Mouse (Mus musculus) forebrain, embryonic 11.5 days (tissue): Measurements from ENCODE around the gene Sat2. TPM values are rescaled to one million over a fixed set of nuclear protein-coding genes. Genes with fewer than 3 reads are reported as not detected.

ENCODE experiments used
- ATAC-seq: fragments of 200-750 bp; cut with Nextera tagmentation; replicated peaks from 2 replicates; pipeline ENCODE4 v1.8.0; 2017; ENCODE audit warnings: moderate TSS enrichment; ENCODE audit not compliant: low FRiP score
- DNase-seq: peaks from one replicate; pipeline ENCODE4 v3.0.0-alpha.2; 2017; ENCODE audit warnings: low spot score
- H3K27ac ChIP-seq: fragments of 300-500 bp; sonication (generic); 2 replicates; pipeline ENCODE4 v1.5.1; 2014; ENCODE audit warnings: low read depth, low read length
- H3K27me3 ChIP-seq: fragments of 300-500 bp; sonication (generic); 2 replicates; pipeline ENCODE4 v1.6.1; 2014; ENCODE audit warnings: mild to moderate bottlenecking, low read length, mixed read lengths; ENCODE audit not compliant: control insufficient read depth, insufficient read depth
- H3K36me3 ChIP-seq: fragments of 300-500 bp; sonication (generic); 2 replicates; pipeline ENCODE4 v1.6.1; 2014; ENCODE audit warnings: mild to moderate bottlenecking, low read length, moderate library complexity, mixed read lengths; ENCODE audit not compliant: control insufficient read depth, insufficient read depth
- H3K4me1 ChIP-seq: fragments of 300-500 bp; sonication (generic); replicated peaks from 2 replicates; pipeline ENCODE4 v1.6.1; 2014; ENCODE audit warnings: low read length, mixed read lengths; ENCODE audit not compliant: control insufficient read depth, insufficient read depth
- H3K4me2 ChIP-seq: fragments of 300-500 bp; sonication (generic); 2 replicates; pipeline ENCODE4 v1.6.1; 2014; ENCODE audit warnings: low read depth, mild to moderate bottlenecking, low read length, moderate library complexity, mixed read lengths; ENCODE audit not compliant: severe bottlenecking
- H3K4me3 ChIP-seq: fragments of 300-500 bp; sonication (generic); 2 replicates; pipeline ENCODE4 v1.5.1; 2014; ENCODE audit warnings: low read depth, low read length
- H3K9ac ChIP-seq: fragments of 300-500 bp; sonication (generic); 2 replicates; pipeline ENCODE4 v1.6.1; 2014; ENCODE audit warnings: low read length
- H3K9me3 ChIP-seq: fragments of 300-500 bp; sonication (generic); 2 replicates; pipeline ENCODE4 v1.6.1; 2016; ENCODE audit warnings: low read length, mixed read lengths; ENCODE audit not compliant: control insufficient read depth
- WGBS: fragments of 180-500 bp; shearing (Covaris S2); extraction: QIAGEN DNeasy Blood & Tissue Kit; methylation state at CpG from one replicate; pipeline ENCODE4 v1.1.7; 2014; 5-methylcytosine and 5-hydroxymethylcytosine counted together
- microRNA counts: library from miRNA; unstranded; fragments of <30 nt; microRNA quantifications from one replicate; lab custom pipeline; 2015
- microRNA-seq: library from miRNA; unstranded; fragments of <30 nt; microRNA quantifications from one replicate; pipeline ENCODE4, GENCODE M21; 2016; ENCODE audit not compliant: insufficient number of aligned reads
- polyA plus RNA-seq: library from polyadenylated mRNA; unstranded; fragments of >200 nt; fragmentation: Nextera tagmentation; extraction: Ambion mirVana; gene quantifications from 2 replicates; pipeline ENCODE4 v1.2.1, GENCODE M21; 2014

Gene Sat2
- polyA plus RNA-seq, 1 experiment from 2014 or later, result 17.7 TPM

DNA sequence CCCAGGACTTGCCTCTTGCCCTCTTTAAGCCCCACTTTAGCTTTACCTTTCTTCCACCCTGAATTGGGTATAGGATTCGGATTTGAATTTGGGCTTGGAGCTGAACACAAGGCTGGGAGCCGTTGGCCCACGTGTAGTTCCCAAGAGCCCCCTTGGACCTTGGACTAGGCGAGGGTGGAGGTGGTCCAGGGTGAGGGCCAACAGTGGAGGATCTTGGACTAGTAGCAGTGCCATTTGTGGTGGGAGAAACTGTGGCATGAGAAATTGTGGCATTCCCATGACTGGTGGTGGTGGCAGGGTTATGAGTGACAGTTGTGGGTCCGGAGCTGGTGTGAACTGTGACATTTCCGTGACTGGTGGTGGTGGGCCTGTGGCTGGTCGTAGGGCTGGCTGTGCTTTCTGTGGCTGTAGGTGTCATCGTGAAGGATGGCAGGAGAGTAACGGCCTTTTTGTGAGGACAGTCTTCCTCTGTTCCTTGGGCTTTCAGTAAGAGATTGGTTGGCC, 43.7 kb downstream of the Sat2 start:
- 80% methylated on average over 9 of the region's 9 CpGs for WGBS
- Histone ChIP-seq H3K27me3 (no peaks in the 10 kb centered on the region), H3K4me2 (no peak overlapping the region), H3K9me3 (no peaks in the 10 kb centered on the region), H3K9ac (no peak overlapping the region), H3K36me3 (peaks cover 40% of the 10 kb centered on the region), H3K4me3 (no peak overlapping the region), H3K4me1 (peaks cover 17% of the 10 kb centered on the region; the same call in 1 of the 2 replicates), H3K27ac (no peak overlapping the region)
- DNase-seq (no peak), ATAC-seq (no peak)

DNA sequence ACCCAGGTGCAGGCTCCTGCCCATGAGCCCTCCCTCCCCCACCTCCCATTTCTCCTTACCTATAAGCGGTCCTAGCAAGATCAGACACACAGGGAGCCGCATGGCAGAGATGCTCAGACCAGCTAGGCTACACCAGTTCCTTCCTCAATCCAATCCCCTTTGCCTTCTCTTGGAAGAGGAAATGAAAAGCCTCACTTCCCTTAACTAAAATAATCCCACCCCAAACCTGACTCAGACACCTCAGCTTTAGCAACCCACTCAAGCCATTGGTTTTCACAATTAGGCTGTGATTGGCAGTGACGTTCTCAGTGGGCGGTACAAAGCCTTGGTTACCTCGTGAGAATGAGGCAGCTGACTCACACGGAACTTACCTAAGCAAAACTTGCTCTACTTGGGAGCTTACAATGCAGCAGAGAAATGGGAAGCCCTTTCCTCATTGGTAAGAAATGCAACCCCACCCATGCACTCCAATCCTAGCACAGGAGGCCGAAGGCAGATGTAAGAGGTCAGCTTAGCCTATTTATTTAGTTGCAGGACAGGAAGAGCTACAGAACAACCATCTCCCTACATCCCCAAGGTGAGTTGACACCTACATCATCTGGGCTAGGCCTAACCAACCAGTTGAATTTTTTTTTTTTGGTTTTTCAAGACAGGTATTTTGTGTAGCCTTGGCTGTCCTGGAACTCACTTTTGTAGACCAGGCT, 44.3 kb downstream of the Sat2 start, which contains the start of gene Cd68:
TSS of gene Cd68 (minus strand) at position 193 of the 704 bp plus-strand sequence.
- Histone ChIP-seq H3K36me3 (peaks cover 40% of the 10 kb centered on the region), H3K9ac (no peak within 1 kb of the TSS)

DNA sequence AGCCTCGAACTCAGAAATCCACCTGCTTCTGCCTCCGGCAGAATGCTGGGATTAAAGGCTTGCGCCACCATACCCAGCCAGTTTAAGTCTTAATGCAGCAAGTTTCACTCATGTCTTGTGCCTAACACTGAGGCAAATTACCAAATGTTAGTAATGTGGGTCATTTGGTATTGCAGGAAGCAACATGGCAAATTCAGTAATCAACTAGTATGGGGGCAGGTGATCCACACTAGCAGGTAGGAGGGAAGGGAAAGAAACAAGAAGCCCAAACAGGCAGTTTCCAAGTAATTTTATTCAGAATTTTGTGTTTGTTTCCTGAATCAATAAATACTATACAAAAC, 44.8 kb downstream of the Sat2 start:
- no peaks in the 10 kb centered on the region for H3K9me3 ChIP-seq
- 83% methylated on average over 3 of the region's 3 CpGs for WGBS
- no peak overlapping the region for H3K9ac ChIP-seq
- DNase-seq (no peak), ATAC-seq (no peak)
- no peak overlapping the region for H3K4me2 ChIP-seq
- peaks cover 40% of the 10 kb centered on the region for H3K36me3 ChIP-seq
- no peak overlapping the region for H3K27ac ChIP-seq
- peaks cover 13% of the 10 kb centered on the region; the same call in 1 of the 2 replicates for H3K4me1 ChIP-seq
- no peaks in the 10 kb centered on the region for H3K27me3 ChIP-seq
- no peak overlapping the region for H3K4me3 ChIP-seq

More for the DNA sequence above, 44.3 kb downstream of the Sat2 start, which contains the start of gene Cd68:
- Histone ChIP-seq H3K27me3 (no peaks in the 10 kb centered on the region), H3K27ac (no peak within 1 kb of the TSS), H3K9me3 (no peaks in the 10 kb centered on the region), H3K4me2 (peak within 1 kb of the TSS; percentile 12; the same call in 1 of the 2 replicates), H3K4me3 (no peak within 1 kb of the TSS), H3K4me1 (peaks cover 17% of the 10 kb centered on the region; the same call in 1 of the 2 replicates)
- DNase-seq (no peak), ATAC-seq (no peak)
- WGBS, result 35% methylated on average over 7 of the region's 7 CpGs

GRCm38 (mm10) chr11:69670786-69671725, 49.2 kb downstream of the Sat2 start:
- no peaks in the 10 kb centered on the region for H3K27me3 ChIP-seq
- peak; percentile 98 for DNase-seq
- H3K9me3 ChIP-seq, result no peaks in the 10 kb centered on the region
- WGBS, result under 1% methylated on average over 61 of the region's 61 CpGs
- H3K27ac ChIP-seq, result peak overlapping the region; percentile 94
- peak overlapping the region; percentile 100 for H3K9ac ChIP-seq
- H3K4me3 ChIP-seq, result peak overlapping the region; percentile 100
- H3K36me3 ChIP-seq, result peaks cover 33% of the 10 kb centered on the region
- ATAC-seq, result peak; percentile 73
- H3K4me2 ChIP-seq, result peak overlapping the region; percentile 97
- peaks cover 11% of the 10 kb centered on the region; the same call in 1 of the 2 replicates for H3K4me1 ChIP-seq

- WGBS, result under 1% methylated on average over 43 of the region's 43 CpGs
- Histone ChIP-seq H3K4me2 (peak overlapping the region; percentile 97), H3K36me3 (peaks cover 27% of the 10 kb centered on the region), H3K4me3 (peak overlapping the region; percentile 100), H3K9me3 (no peaks in the 10 kb centered on the region), H3K27ac (peak overlapping the region; percentile 94), H3K27me3 (no peaks in the 10 kb centered on the region), H3K9ac (peak overlapping the region; percentile 100), H3K4me1 (peaks cover 11% of the 10 kb centered on the region; the same call in 1 of the 2 replicates)
- peak; percentile 5; the same call in 1 of the 2 replicates for ATAC-seq
- no peak for DNase-seq
Observed at GRCm38 (mm10) chr11:69671726-69672124, 49.9 kb downstream of the Sat2 start.

GRCm38 (mm10) chr11:69672211-69672706, 50.4 kb downstream of the Sat2 start, which contains the start of gene Eif4a1:
Gene Eif4a1 (minus strand): TSS chr11:69672423.
- peak within 1 kb of the TSS; percentile 97 for H3K4me2 ChIP-seq
- peaks cover 11% of the 10 kb centered on the region; the same call in 1 of the 2 replicates for H3K4me1 ChIP-seq
- peak; percentile 97 for ATAC-seq
- peak within 1 kb of the TSS; percentile 100 for H3K9ac ChIP-seq
- no peaks in the 10 kb centered on the region for H3K27me3 ChIP-seq
- H3K27ac ChIP-seq, result peak within 1 kb of the TSS; percentile 94
- no peaks in the 10 kb centered on the region for H3K9me3 ChIP-seq
- peaks cover 27% of the 10 kb centered on the region for H3K36me3 ChIP-seq
- 0% methylated on average over 36 of the region's 36 CpGs for WGBS
- peak; percentile 99 for DNase-seq
- peak within 1 kb of the TSS; percentile 100 for H3K4me3 ChIP-seq

MicroRNAs within 50 kb of the gene (microRNA counts, 519-probe panel; counts per million panel counts)
- microRNA mmu-miR-1934 (lab: Ali Mortazavi, UCI) (31.2 counts per million), microRNA mmu-miR-467f (lab: Ali Mortazavi, UCI) (551 counts per million, percentile 0 among the panel's probes with 10 or more counts)

Small RNAs within 50 kb of the gene (microRNA-seq; reads per million reads assigned to microRNA genes)
- gene Mir1934, result 5.0 reads per million
- not detected for gene Mir467f

Other genes starting within 250 kb of the Sat2 start
- 105 and 109 TPM in 2 replicates for gene Naa38, start 226.5 kb upstream of the Sat2 start, polyA plus RNA-seq
- 43.7 and 44.4 TPM in 2 replicates for gene Cyb5d1, start 226.4 kb upstream of the Sat2 start, polyA plus RNA-seq
- gene Tmem88, start 223.8 kb upstream of the Sat2 start, polyA plus RNA-seq, result 15.6 and 18.5 TPM in 2 replicates
- gene Kdm6b, start 208.3 kb upstream of the Sat2 start, polyA plus RNA-seq, result 40.9 and 41.0 TPM in 2 replicates
- 2.1 and 2.6 TPM in 2 replicates for gene Dnah2, start 72.9 kb upstream of the Sat2 start, polyA plus RNA-seq
- gene Efnb3, start 61.8 kb upstream of the Sat2 start, polyA plus RNA-seq, result 13.1 and 14.9 TPM in 2 replicates
- gene Wrap53, start 41.8 kb upstream of the Sat2 start, polyA plus RNA-seq, result 39.3 and 44.1 TPM in 2 replicates
- gene Trp53, start 41.7 kb upstream of the Sat2 start, polyA plus RNA-seq, result 168 and 175 TPM in 2 replicates
- 9.3 and 12.6 TPM in 2 replicates for gene Atp1b2, start 16.1 kb upstream of the Sat2 start, polyA plus RNA-seq
- not detected in 2 replicates for gene Shbg, start 4.1 kb upstream of the Sat2 start, polyA plus RNA-seq
- gene Fxr2, start 11.0 kb downstream of the Sat2 start, polyA plus RNA-seq, result 33.6 and 44.1 TPM in 2 replicates
- not detected in 2 replicates for gene Sox15, start 33.3 kb downstream of the Sat2 start, polyA plus RNA-seq
- 39.0 TPM in 2 replicates for gene Mpdu1, start 40.6 kb downstream of the Sat2 start, polyA plus RNA-seq
- 6.3 and 6.4 TPM in 2 replicates for gene Cd68, start 44.1 kb downstream of the Sat2 start, polyA plus RNA-seq
- gene Eif4a1, start 50.4 kb downstream of the Sat2 start, polyA plus RNA-seq, result 827 and 855 TPM in 2 replicates
- 110 and 117 TPM in 2 replicates for gene Senp3, start 60.1 kb downstream of the Sat2 start, polyA plus RNA-seq
- not detected in 2 replicates for gene Tnfsf13, start 63.8 kb downstream of the Sat2 start, polyA plus RNA-seq
- gene Tnfsf12, start 73.8 kb downstream of the Sat2 start, polyA plus RNA-seq, result 2.4 TPM in 2 replicates
- 0.60 and 1.2 TPM in 2 replicates for gene Tnfsfm13, start 74.1 kb downstream of the Sat2 start, polyA plus RNA-seq
- 61.2 and 65.7 TPM in 2 replicates for gene Polr2a, start 136.6 kb downstream of the Sat2 start, polyA plus RNA-seq
- gene Slc35g3, start 139.9 kb downstream of the Sat2 start, polyA plus RNA-seq, result not detected in 2 replicates
- gene Zbtb4, start 143.9 kb downstream of the Sat2 start, polyA plus RNA-seq, result 1.1 and 1.4 TPM in 2 replicates
- gene Chrnb1, start 173.9 kb downstream of the Sat2 start, polyA plus RNA-seq, result 0.73 and 1.1 TPM in 2 replicates
- 1.3 and 1.7 TPM in 2 replicates for gene Fgf11, start 179.8 kb downstream of the Sat2 start, polyA plus RNA-seq
- gene Tmem102, start 183.6 kb downstream of the Sat2 start, polyA plus RNA-seq, result 0.32 and 0.65 TPM in 2 replicates
- gene Gm39566, start 193.3 kb downstream of the Sat2 start, polyA plus RNA-seq, result not detected in 2 replicates
- not detected in 2 replicates for gene Spem2, start 196.4 kb downstream of the Sat2 start, polyA plus RNA-seq
- gene Spem1, start 200.2 kb downstream of the Sat2 start, polyA plus RNA-seq, result 0.53 TPM in 1 of 2 replicates, not detected in the other
- 11.0 and 11.1 TPM in 2 replicates for gene Nlgn2, start 215.8 kb downstream of the Sat2 start, polyA plus RNA-seq
- 250 and 283 TPM in 2 replicates for gene Tmem256, start 216.5 kb downstream of the Sat2 start, polyA plus RNA-seq
- 64.6 and 71.9 TPM in 2 replicates for gene Plscr3, start 224.4 kb downstream of the Sat2 start, polyA plus RNA-seq
- 0.73 TPM in 2 replicates for gene Tnk1, start 236.7 kb downstream of the Sat2 start, polyA plus RNA-seq